Mouse (Mus musculus) cortical plate, adult 2 months (tissue): ENCODE data around the gene Hrh2. TPM values are rescaled to one million over a fixed set of nuclear protein-coding genes. Genes with fewer than 3 reads are reported as not detected.

Source experiments
- H3K27ac ChIP-seq: fragments of 200-500 bp; 2 replicates; pipeline ENCODE4 v1.5.1; 2012; ENCODE audit warnings: low read length, control low read depth, inconsistent platforms; ENCODE audit not compliant: insufficient read depth
- H3K4me1 ChIP-seq: fragments of 200-500 bp; 2 replicates; pipeline ENCODE4 v1.6.1; 2011; ENCODE audit warnings: low read length; ENCODE audit not compliant: control insufficient read depth, insufficient read depth
- H3K4me3 ChIP-seq: fragments of 200-500 bp; 2 replicates; pipeline ENCODE4 v1.5.1; 2011; ENCODE audit warnings: mild to moderate bottlenecking, low read length, control low read depth; ENCODE audit not compliant: insufficient read depth
- CTCF ChIP-seq: fragments of 200-500 bp; IDR thresholded peaks from 2 replicates; pipeline ENCODE4 v1.5.1; 2011; ENCODE audit warnings: mild to moderate bottlenecking, control low read depth, low read length; ENCODE audit not compliant: insufficient read depth; ENCODE audit errors: extremely low read depth
- POLR2A ChIP-seq: fragments of 200-500 bp; IDR thresholded peaks from 2 replicates; pipeline ENCODE4 v1.6.1; 2011; ENCODE audit warnings: mild to moderate bottlenecking, low read length, control low read depth; ENCODE audit not compliant: insufficient read depth; ENCODE audit errors: extremely low read depth
- polyA plus RNA-seq: library from polyadenylated mRNA; depleted of rRNA; stranded (reverse); fragments of >200 nt; gene quantifications from 2 replicates; pipeline ENCODE4 v1.2.3, GENCODE M21; 2012; rRNA removed

Gene Hrh2
- polyA plus RNA-seq = 13.3 and 14.2 TPM in 2 replicates

- Histone ChIP-seq H3K27ac (peak within 1 kb of the TSS; percentile 44), H3K4me1 (peaks cover 3% of the 10 kb centered on the region; the same call in 1 of the 2 replicates), H3K4me3 (peak within 1 kb of the TSS; percentile 88)
- TF ChIP-seq CTCF (no peak), POLR2A (peak; percentile 56; the same call in 1 of the 2 replicates)
Observed at GRCm38 (mm10) chr13:54192021-54192481, at the start of gene Hrh2. TSS of gene Hrh2 (plus strand) at chr13:54192129.

- H3K4me3 ChIP-seq = no peak overlapping the region
- H3K27ac ChIP-seq = no peak overlapping the region
- TF ChIP-seq CTCF (no peak), POLR2A (no peak)
Observed at GRCm38 (mm10) chr13:54143788-54144187, 48.1 kb upstream of the Hrh2 start.

GRCm38 (mm10) chr13:54144624-54145023 is 47.3 kb upstream of the Hrh2 start:
- no peak overlapping the region for H3K4me3 ChIP-seq
- H3K27ac ChIP-seq = no peak overlapping the region
- TF ChIP-seq POLR2A = no peak
- no peak for TF ChIP-seq CTCF
- peaks cover 8% of the 10 kb centered on the region for H3K4me1 ChIP-seq

More at GRCm38 (mm10) chr13:54143788-54144187, 48.1 kb upstream of the Hrh2 start:
- H3K4me1 ChIP-seq = peaks cover 5% of the 10 kb centered on the region

- Histone ChIP-seq H3K4me3 (no peak overlapping the region), H3K27ac (no peak overlapping the region), H3K4me1 (peaks cover 3% of the 10 kb centered on the region)
- TF ChIP-seq POLR2A = no peak
- 0 out of 2 replicates have a peak, but pooled peaks have one; percentile 10 for TF ChIP-seq CTCF
Observed at GRCm38 (mm10) chr13:54147328-54147727, 44.6 kb upstream of the Hrh2 start.

- peaks cover 6% of the 10 kb centered on the region for H3K4me1 ChIP-seq
- TF ChIP-seq POLR2A (no peak), CTCF (no peak)
- no peak overlapping the region for H3K27ac ChIP-seq
- no peak overlapping the region for H3K4me3 ChIP-seq
Observed at GRCm38 (mm10) chr13:54152421-54152820, 39.5 kb upstream of the Hrh2 start.

- H3K4me3 ChIP-seq = no peak overlapping the region
- H3K4me1 ChIP-seq = peaks cover 6% of the 10 kb centered on the region
- TF ChIP-seq POLR2A = no peak
- TF ChIP-seq CTCF = no peak
- no peak overlapping the region for H3K27ac ChIP-seq
Observed at GRCm38 (mm10) chr13:54152911-54153310, 39.0 kb upstream of the Hrh2 start.

- Histone ChIP-seq H3K4me3 (no peak overlapping the region), H3K4me1 (peaks cover 5% of the 10 kb centered on the region), H3K27ac (no peak overlapping the region)
- TF ChIP-seq POLR2A = no peak
Observed at GRCm38 (mm10) chr13:54153672-54154218, 38.2 kb upstream of the Hrh2 start.

- no peak for TF ChIP-seq POLR2A
- no peak for TF ChIP-seq CTCF
- no peak overlapping the region for H3K4me3 ChIP-seq
- H3K27ac ChIP-seq = no peak overlapping the region
- H3K4me1 ChIP-seq = 0 out of 2 replicates have a peak, but pooled peaks cover 2% of the 10 kb centered on the region
Observed at GRCm38 (mm10) chr13:54155822-54156221, 36.1 kb upstream of the Hrh2 start.

GRCm38 (mm10) chr13:54159256-54159655 is 32.7 kb upstream of the Hrh2 start:
- TF ChIP-seq POLR2A (no peak), CTCF (no peak)
- H3K27ac ChIP-seq = no peak overlapping the region
- no peak overlapping the region for H3K4me3 ChIP-seq
- peaks cover 4% of the 10 kb centered on the region for H3K4me1 ChIP-seq

- no peak overlapping the region for H3K4me3 ChIP-seq
- H3K27ac ChIP-seq = no peak overlapping the region
- TF ChIP-seq POLR2A (no peak), CTCF (no peak)
- peaks cover 4% of the 10 kb centered on the region for H3K4me1 ChIP-seq
Observed at GRCm38 (mm10) chr13:54159756-54160155, 32.2 kb upstream of the Hrh2 start.
